Mouse (Mus musculus) kidney, embryonic 15.5 days (tissue): ENCODE results near the gene 2210017I01Rik. TPM values are rescaled to one million over a fixed set of nuclear protein-coding genes. Genes with fewer than 3 reads are reported as not detected.

Experiments
- ATAC-seq: fragments of 200-750 bp; cut with Nextera tagmentation; replicated peaks from 2 replicates; pipeline ENCODE4 v1.8.0; 2017; ENCODE audit warnings: moderate TSS enrichment; ENCODE audit not compliant: low FRiP score
- H3K27ac ChIP-seq: fragments of 300-500 bp; sonication (generic); 2 replicates; pipeline ENCODE4 v1.5.1; 2015; ENCODE audit warnings: mild to moderate bottlenecking, inconsistent platforms
- H3K27me3 ChIP-seq: fragments of 300-500 bp; sonication (generic); 2 replicates; pipeline ENCODE4 v1.6.1; 2015; ENCODE audit warnings: inconsistent platforms
- H3K36me3 ChIP-seq: fragments of 300-500 bp; sonication (generic); 2 replicates; pipeline ENCODE4 v1.6.1; 2015; ENCODE audit warnings: inconsistent platforms
- H3K4me1 ChIP-seq: fragments of 300-500 bp; sonication (generic); 2 replicates; pipeline ENCODE4 v1.6.1; 2015; ENCODE audit warnings: inconsistent platforms
- H3K4me2 ChIP-seq: fragments of 300-500 bp; sonication (generic); 2 replicates; pipeline ENCODE4 v1.6.1; 2015; ENCODE audit warnings: moderate library complexity, mild to moderate bottlenecking, inconsistent platforms
- H3K4me3 ChIP-seq: fragments of 300-500 bp; sonication (generic); replicated peaks from 2 replicates; pipeline ENCODE4 v1.5.1; 2015; ENCODE audit warnings: mild to moderate bottlenecking, inconsistent platforms
- H3K9ac ChIP-seq: fragments of 300-500 bp; sonication (generic); 2 replicates; pipeline ENCODE4 v1.6.1; 2015; ENCODE audit warnings: mild to moderate bottlenecking, inconsistent platforms
- H3K9me3 ChIP-seq: fragments of 300-500 bp; sonication (generic); replicated peaks from 2 replicates; pipeline ENCODE4 v1.6.1; 2016; ENCODE audit warnings: inconsistent platforms
- WGBS: fragments of 180-500 bp; shearing (Covaris S2); methylation state at CpG from one replicate; pipeline ENCODE4 v1.1.7; 2015; ENCODE audit warnings: mixed read lengths; 5-methylcytosine and 5-hydroxymethylcytosine counted together
- polyA plus RNA-seq: library from polyadenylated mRNA; unstranded; fragments of >200 nt; fragmentation: Nextera tagmentation; extraction: Ambion mirVana; gene quantifications from 2 replicates; pipeline ENCODE4 v1.2.1, GENCODE M21; 2015

Gene 2210017I01Rik
- polyA plus RNA-seq, 1 experiment from 2014 or later, result not detected

DNA sequence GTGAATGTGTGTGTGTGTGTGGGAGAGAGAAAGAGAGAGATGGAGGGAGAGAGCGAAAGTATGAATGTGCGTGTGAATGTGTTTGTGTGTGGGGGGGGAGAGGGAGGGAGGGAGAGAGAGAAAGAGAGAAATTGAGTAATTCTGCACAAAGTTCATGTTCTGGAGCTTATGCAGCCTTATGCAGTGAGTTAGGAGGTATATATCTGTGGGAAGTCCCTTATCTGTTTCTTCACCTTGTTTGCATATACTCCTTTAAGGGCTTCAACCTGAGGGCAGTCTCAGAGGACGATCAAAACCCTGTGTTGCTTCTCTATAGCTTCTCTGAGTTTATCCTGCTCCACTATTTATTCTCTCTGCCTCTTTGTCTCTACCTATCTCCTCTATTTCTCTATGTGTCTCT is 20.1 kb downstream of the 2210017I01Rik start:
- no peak overlapping the region for H3K9ac ChIP-seq
- no peak overlapping the region for H3K4me3 ChIP-seq
- no peak overlapping the region for H3K27ac ChIP-seq
- ATAC-seq, result no peak
- H3K27me3 ChIP-seq, result no peaks in the 10 kb centered on the region
- H3K4me2 ChIP-seq, result no peak overlapping the region
- H3K9me3 ChIP-seq, result no peaks in the 10 kb centered on the region
- no peaks in the 10 kb centered on the region for H3K36me3 ChIP-seq
- H3K4me1 ChIP-seq, result no peaks in the 10 kb centered on the region
- WGBS, result 82% methylated on average over 3 of the region's 3 CpGs

DNA sequence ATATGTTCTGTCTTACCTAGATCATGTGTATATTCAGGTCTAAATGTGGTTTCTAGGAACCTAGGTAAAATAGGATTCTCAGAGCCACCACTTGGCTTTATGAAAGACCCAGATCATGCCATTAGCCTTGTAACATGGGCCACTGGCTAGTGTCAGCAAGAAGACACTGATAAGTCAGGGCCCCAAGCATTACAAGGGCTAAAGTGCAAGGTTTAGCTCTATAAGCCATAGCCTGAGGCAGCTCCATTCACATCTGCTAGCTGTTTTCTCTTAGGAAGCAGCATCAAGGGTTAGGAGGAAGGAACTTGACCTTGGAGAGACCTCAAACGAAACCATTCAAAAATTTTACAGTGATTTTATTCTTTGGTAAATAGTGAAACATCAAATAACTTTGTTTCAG is 22.2 kb downstream of the 2210017I01Rik start:
- Histone ChIP-seq H3K9ac (no peak overlapping the region), H3K27me3 (no peaks in the 10 kb centered on the region), H3K4me2 (no peak overlapping the region), H3K4me3 (no peak overlapping the region), H3K9me3 (no peaks in the 10 kb centered on the region), H3K36me3 (no peaks in the 10 kb centered on the region), H3K27ac (no peak overlapping the region), H3K4me1 (no peaks in the 10 kb centered on the region)
- ATAC-seq, result no peak
- 64% methylated on average over 1 of the region's 1 CpGs for WGBS

DNA sequence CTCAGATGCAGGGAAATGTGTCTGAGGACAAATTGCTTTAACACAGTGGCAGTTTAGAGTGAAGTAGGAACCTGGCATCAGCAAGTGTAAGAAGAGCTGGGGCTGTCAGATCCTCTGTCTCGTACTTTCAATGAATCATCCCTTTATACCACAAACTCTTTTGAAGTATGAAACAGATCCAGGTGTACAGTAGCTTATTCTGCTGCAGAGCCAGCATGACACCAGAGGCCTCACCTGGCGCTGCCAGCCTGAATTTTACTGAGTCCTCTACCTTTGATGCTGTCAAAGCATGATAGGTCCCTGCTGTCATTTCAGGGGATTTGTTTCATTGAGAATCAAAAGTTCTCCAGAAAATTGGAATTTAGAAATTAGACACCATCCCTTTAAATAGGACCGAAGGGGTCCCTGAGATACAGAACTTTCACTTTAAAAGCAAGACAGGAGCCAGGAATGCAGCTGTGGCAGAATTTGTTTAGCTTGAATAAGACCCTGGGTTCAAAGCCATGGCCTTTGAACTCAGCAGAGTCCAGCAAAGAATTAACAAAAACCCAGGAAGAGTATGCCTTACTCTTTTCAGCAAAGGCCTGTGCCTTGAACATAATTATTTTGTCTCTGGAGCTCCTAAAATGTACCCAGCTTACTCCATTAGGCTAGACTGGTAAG is 24.0 kb downstream of the 2210017I01Rik start:
- H3K4me3 ChIP-seq, result no peak overlapping the region
- 52% methylated on average over 3 of the region's 3 CpGs for WGBS
- H3K4me1 ChIP-seq, result no peaks in the 10 kb centered on the region
- H3K9ac ChIP-seq, result no peak overlapping the region
- ATAC-seq, result no peak
- no peak overlapping the region for H3K4me2 ChIP-seq
- no peaks in the 10 kb centered on the region for H3K9me3 ChIP-seq
- H3K27ac ChIP-seq, result no peak overlapping the region
- H3K27me3 ChIP-seq, result no peaks in the 10 kb centered on the region
- H3K36me3 ChIP-seq, result no peaks in the 10 kb centered on the region

DNA sequence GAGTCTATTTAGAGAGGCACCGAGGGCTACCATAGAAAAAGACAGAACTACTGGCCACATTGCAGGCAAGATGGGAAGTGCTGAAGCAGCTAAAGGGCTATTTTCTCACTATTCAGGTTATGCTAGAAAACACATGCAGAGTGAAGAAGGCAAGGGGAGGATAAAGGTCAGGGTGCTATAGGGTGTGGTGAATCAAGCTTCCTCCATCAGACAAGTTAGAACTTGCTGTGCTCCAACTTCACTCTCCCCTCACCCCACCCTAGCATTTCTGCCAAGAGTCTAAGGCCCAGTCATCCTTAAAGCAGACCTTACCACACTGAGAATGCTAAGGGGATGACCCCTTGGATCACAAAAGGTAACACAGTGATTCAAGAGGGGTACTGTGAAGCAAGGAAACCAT is 27.8 kb downstream of the 2210017I01Rik start:
- ATAC-seq, result no peak
- WGBS, result 72% methylated on average over 1 of the region's 1 CpGs
- Histone ChIP-seq H3K9ac (no peak overlapping the region), H3K27me3 (no peaks in the 10 kb centered on the region), H3K36me3 (no peaks in the 10 kb centered on the region), H3K4me1 (no peaks in the 10 kb centered on the region), H3K9me3 (no peaks in the 10 kb centered on the region), H3K4me3 (no peak overlapping the region), H3K4me2 (no peak overlapping the region), H3K27ac (no peak overlapping the region)

DNA sequence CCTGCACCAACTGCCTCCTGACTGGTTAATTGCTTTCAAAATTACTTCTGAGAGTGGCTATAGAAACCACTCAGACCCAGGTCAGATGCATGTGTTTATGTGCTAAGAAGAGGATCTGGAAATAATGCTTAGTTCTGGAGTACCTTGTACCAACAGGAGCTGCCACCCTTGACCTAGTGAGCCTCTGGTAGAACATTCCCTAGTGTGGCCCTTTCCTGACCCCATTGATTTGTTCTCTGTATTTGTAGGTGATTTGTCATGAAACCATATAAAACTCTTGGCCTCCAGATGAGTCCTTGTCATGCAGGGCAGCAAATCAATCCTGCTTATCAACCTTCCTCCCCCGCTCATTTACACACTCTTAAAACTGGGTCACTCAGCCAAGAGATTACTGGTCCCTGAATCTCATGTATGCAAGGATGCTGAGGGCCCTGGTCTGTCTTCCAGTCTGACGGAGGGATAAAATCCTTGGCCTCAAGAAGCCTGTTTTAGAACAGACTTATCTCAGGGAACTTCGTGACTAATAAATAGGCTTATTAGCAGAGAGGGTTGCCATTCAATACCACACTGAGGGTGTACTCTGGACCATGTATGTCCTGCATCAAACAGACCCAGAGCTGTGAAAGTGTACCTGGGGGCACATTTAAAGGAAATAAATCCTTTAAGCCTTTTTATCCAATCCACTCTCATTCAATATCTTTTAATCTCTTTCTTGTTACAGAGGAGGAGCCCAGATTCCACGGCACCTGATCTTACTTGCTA is 28.5 kb downstream of the 2210017I01Rik start:
- Histone ChIP-seq H3K27me3 (no peaks in the 10 kb centered on the region), H3K9me3 (no peaks in the 10 kb centered on the region), H3K4me2 (no peak overlapping the region), H3K9ac (no peak overlapping the region), H3K36me3 (no peaks in the 10 kb centered on the region), H3K4me3 (no peak overlapping the region), H3K4me1 (no peaks in the 10 kb centered on the region), H3K27ac (no peak overlapping the region)
- no peak for ATAC-seq
- 65% methylated on average over 4 of the region's 4 CpGs for WGBS

DNA sequence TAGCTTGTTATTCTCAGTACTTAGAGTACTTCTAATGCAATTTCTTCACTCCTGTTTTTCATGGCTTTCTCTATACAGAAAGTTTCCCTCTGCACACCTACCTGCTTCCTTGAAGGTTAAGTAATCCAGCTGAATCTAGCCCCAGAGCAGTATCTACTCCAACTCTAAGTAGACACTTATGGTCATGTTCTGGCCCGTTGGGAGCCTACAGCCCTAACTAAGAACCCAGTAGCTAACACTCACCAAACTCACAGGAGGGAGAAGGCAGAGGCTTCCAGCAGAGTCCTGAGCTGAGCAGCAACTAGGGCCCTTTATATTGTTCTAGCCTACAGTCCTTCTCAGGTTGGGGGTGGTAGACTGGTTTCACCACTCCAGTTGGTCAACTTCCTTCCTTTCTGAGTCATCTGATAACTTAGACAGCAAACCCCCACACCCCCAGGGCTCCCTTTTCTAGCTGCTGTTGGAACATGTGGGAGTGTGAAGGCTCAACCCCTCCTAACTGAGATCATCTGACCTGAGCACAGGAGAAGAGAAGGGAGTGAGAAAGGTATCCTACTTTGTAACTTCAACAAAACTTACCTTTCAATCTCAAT is 33.7 kb downstream of the 2210017I01Rik start, which contains the start of gene Ivl:
Ivl (minus strand) TSS at position 287 of the 593 bp plus-strand sequence.
- H3K9ac ChIP-seq, result no peak within 1 kb of the TSS
- no peak within 1 kb of the TSS for H3K4me3 ChIP-seq
- no peaks in the 10 kb centered on the region for H3K9me3 ChIP-seq
- no peaks in the 10 kb centered on the region for H3K36me3 ChIP-seq
- H3K27ac ChIP-seq, result 0 out of 2 replicates have a peak within 1 kb of the TSS, but pooled peaks have one; percentile 3
- peaks cover 16% of the 10 kb centered on the region for H3K4me1 ChIP-seq
- H3K4me2 ChIP-seq, result no peak within 1 kb of the TSS
- 79% methylated on average over 1 of the region's 1 CpGs for WGBS
- H3K27me3 ChIP-seq, result no peaks in the 10 kb centered on the region
- ATAC-seq, result no peak

DNA sequence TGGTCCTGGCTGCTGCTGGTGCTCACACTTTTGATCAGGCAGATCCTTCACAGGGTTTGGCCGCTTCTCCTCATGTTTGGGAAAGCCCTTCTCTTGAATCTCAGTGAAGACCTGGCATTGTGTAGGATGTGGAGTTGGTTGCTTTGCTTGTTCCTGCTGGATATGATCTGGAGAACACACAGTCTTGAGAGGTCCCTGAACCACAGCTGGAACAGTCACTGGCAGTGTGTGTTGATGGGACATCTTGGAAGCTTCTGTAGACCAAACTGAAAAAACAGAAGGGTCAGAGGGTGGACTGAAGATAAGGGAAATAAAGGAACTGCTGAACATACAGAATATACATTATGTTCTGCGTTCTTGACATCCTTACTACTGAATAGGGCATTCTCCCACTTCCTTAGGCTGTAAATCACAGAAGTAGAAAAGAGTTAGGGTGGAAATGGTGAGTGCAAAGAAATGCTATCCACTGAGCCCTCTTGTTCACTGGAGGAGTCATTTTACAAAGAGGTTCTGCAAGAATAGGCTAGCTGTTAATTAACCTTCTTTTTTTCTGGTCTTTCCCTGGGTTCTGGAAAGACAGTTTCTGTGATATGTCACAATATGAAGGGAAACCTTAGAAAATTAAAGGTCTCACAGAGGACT is 34.7 kb downstream of the 2210017I01Rik start:
- Histone ChIP-seq H3K27me3 (no peaks in the 10 kb centered on the region), H3K4me3 (no peak overlapping the region), H3K4me2 (no peak overlapping the region), H3K9me3 (no peaks in the 10 kb centered on the region), H3K27ac (0 out of 2 replicates have a peak overlapping the region, but pooled peaks have one; percentile 3), H3K9ac (no peak overlapping the region), H3K4me1 (peaks cover 16% of the 10 kb centered on the region), H3K36me3 (no peaks in the 10 kb centered on the region)
- peak; percentile 77 for ATAC-seq
- 23% methylated on average over 2 of the region's 2 CpGs for WGBS

DNA sequence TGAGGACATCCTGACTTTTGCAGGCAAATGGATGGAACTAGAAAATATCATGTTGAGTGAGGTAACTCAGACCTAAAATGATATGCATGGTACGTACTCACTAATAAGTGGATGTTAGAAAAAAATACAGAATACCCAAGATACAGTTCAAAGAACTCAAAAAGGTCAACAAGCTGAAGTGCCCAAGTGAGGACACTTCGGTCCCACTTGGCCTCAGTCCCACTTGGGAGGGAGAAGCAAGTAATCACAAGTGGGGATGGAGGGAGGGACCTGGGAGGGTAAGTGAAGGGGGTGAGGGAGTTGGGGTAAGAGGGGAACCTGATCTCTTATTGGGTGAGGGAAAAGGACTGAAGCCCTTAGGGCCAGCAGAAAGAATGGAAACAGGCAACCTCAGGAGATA is 38.5 kb downstream of the 2210017I01Rik start:
- H3K4me2 ChIP-seq, result no peak overlapping the region
- no peak for ATAC-seq
- H3K27me3 ChIP-seq, result no peaks in the 10 kb centered on the region
- no peaks in the 10 kb centered on the region for H3K9me3 ChIP-seq
- H3K27ac ChIP-seq, result no peak overlapping the region
- 93% methylated on average over 2 of the region's 2 CpGs for WGBS
- peaks cover 16% of the 10 kb centered on the region for H3K4me1 ChIP-seq
- H3K36me3 ChIP-seq, result no peaks in the 10 kb centered on the region
- H3K9ac ChIP-seq, result no peak overlapping the region
- H3K4me3 ChIP-seq, result no peak overlapping the region

DNA sequence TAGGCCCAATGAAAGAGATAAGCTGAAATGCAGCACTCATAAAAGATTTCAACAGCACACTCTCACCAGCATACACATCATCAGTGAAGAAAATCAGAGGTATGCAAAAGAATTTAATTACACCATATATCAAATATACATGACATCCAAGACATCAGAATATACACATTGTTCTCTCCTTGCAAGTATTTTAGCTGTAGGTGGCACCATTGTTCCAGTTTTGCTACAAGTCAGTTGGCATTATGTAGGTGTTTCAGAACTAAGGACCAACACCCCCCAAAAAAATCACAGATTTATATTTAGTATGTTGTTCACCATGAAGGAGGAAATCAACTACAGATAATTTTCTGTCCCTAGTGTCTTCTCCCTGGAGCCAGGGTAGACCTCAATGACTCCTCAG is 41.9 kb downstream of the 2210017I01Rik start:
- no peaks in the 10 kb centered on the region for H3K4me1 ChIP-seq
- H3K9ac ChIP-seq, result no peak overlapping the region
- ATAC-seq, result no peak
- no peak overlapping the region for H3K4me3 ChIP-seq
- H3K9me3 ChIP-seq, result no peaks in the 10 kb centered on the region
- no peaks in the 10 kb centered on the region for H3K36me3 ChIP-seq
- H3K27ac ChIP-seq, result no peak overlapping the region
- no peak overlapping the region for H3K4me2 ChIP-seq
- no peaks in the 10 kb centered on the region for H3K27me3 ChIP-seq

Other genes with a start within 250 kb of the 2210017I01Rik start
- gene Sprr2f, start 242.3 kb downstream of the 2210017I01Rik start, polyA plus RNA-seq, result 13.1 and 30.3 TPM in 2 replicates
- not detected in 2 replicates for gene Sprr2h, start 221.8 kb downstream of the 2210017I01Rik start, polyA plus RNA-seq
- not detected in 2 replicates for gene Sprr2i, start 199.5 kb downstream of the 2210017I01Rik start, polyA plus RNA-seq
- gene Sprr2j-ps, start 189.4 kb downstream of the 2210017I01Rik start, polyA plus RNA-seq, result not detected in 2 replicates
- 7.8 and 12.5 TPM in 2 replicates for gene Gm9774, start 178.1 kb downstream of the 2210017I01Rik start, polyA plus RNA-seq
- not detected in 2 replicates for gene Sprr2k, start 174.9 kb downstream of the 2210017I01Rik start, polyA plus RNA-seq
- 0.41 and 0.83 TPM in 2 replicates for gene Sprr1b, start 168.7 kb downstream of the 2210017I01Rik start, polyA plus RNA-seq
- 0.18 TPM in 1 of 2 replicates, not detected in the other for gene Sprr3, start 148.8 kb downstream of the 2210017I01Rik start, polyA plus RNA-seq
- gene Sprr1a, start 121.6 kb downstream of the 2210017I01Rik start, polyA plus RNA-seq, result 15.2 and 17.5 TPM in 2 replicates
- not detected in 2 replicates for gene Sprr4, start 107.0 kb downstream of the 2210017I01Rik start, polyA plus RNA-seq
- gene 2310046K23Rik, start 73.0 kb downstream of the 2210017I01Rik start, polyA plus RNA-seq, result not detected in 2 replicates
- 0.22 and 0.61 TPM in 2 replicates for gene Ivl, start 33.8 kb downstream of the 2210017I01Rik start, polyA plus RNA-seq
- gene Smcp, start 18.5 kb downstream of the 2210017I01Rik start, polyA plus RNA-seq, result not detected in 2 replicates
- not detected in 2 replicates for gene Lce6a, start 14.2 kb upstream of the 2210017I01Rik start, polyA plus RNA-seq
- not detected in 2 replicates for gene Lce1a1, start 40.8 kb upstream of the 2210017I01Rik start, polyA plus RNA-seq
- gene Lce1b, start 49.4 kb upstream of the 2210017I01Rik start, polyA plus RNA-seq, result not detected in 2 replicates
- gene Lce1a2, start 62.8 kb upstream of the 2210017I01Rik start, polyA plus RNA-seq, result not detected in 2 replicates
- gene Lce1c, start 71.8 kb upstream of the 2210017I01Rik start, polyA plus RNA-seq, result not detected in 2 replicates
- gene Lce1d, start 79.7 kb upstream of the 2210017I01Rik start, polyA plus RNA-seq, result not detected in 2 replicates
- gene Lce1e, start 101.6 kb upstream of the 2210017I01Rik start, polyA plus RNA-seq, result not detected in 2 replicates
- not detected in 2 replicates for gene Lce1f, start 112.9 kb upstream of the 2210017I01Rik start, polyA plus RNA-seq
- gene Gm38119, start 131.6 kb upstream of the 2210017I01Rik start, polyA plus RNA-seq, result not detected in 2 replicates
- not detected in 2 replicates for gene Lce1g, start 144.8 kb upstream of the 2210017I01Rik start, polyA plus RNA-seq
- gene Lce1h, start 157.6 kb upstream of the 2210017I01Rik start, polyA plus RNA-seq, result not detected in 2 replicates
- not detected in 2 replicates for gene Lce1i, start 171.4 kb upstream of the 2210017I01Rik start, polyA plus RNA-seq
- gene Lce1j, start 183.0 kb upstream of the 2210017I01Rik start, polyA plus RNA-seq, result not detected in 2 replicates
- gene Lce1k, start 200.4 kb upstream of the 2210017I01Rik start, polyA plus RNA-seq, result not detected in 2 replicates
- gene Kprp, start 219.8 kb upstream of the 2210017I01Rik start, polyA plus RNA-seq, result not detected in 2 replicates
- gene Lce1l, start 243.8 kb upstream of the 2210017I01Rik start, polyA plus RNA-seq, result not detected in 2 replicates